Mouse (Mus musculus) urinary bladder, postnatal 4 days (tissue): Measurements from ENCODE around the gene Ulk2.

Source experiments
- DNase-seq, 2 experiments: peaks; one replicate each; pipeline ENCODE4 v3.0.0; 2021 to 2022; ENCODE audit warnings: low spot score in 2 of 2

Ulk2 gene

DNA sequence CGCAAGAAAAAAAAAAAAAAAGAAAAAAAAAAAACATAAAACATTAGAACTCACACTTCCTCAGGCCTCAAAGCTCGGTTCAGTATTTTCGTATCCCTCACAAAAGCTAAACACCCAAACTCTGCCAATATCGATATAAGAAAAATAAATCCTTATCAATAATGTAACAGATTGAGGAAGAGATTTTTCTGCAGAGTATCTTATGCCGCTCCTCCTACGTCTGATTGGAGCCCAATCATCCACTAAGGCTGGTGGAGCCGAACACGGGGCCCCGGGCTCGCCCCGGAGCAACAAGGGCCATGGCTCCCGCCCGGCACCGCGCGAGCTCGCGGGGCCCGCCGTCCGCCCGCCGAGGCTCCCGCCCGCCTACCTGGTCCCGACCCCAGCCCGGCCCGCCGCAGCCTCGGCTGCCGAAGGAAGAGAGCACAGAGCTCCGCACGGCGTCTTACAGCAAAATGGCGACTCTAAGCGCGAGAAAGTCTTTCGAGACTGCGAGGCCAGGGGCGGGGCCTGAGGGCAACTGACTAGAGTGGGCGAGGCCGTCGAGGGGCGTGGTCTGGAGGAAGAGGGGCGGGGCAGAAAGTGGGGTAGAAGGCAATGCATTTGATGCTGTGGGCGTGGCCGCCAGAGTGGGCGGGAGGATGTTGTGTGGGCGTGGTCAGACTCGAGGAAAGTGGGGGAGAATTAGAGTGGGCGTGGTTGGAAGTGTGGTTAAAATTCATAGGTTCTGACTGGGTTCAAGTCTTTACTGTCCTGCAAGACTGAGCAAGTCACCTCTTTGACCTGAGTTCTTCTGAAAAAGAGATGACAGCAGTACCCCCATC lies 93.1 kb downstream of the Ulk2 start, which contains the start of gene Prpsap2:
TSS of gene Prpsap2 (minus strand) at position 505 of the 824 bp plus-strand sequence.
- peak; percentile 99 to 100 for DNase-seq

GRCm38 (mm10) chr11:61760518-61760917 lies 94.4 kb downstream of the Ulk2 start:
- DNase-seq: no peak

DNA sequence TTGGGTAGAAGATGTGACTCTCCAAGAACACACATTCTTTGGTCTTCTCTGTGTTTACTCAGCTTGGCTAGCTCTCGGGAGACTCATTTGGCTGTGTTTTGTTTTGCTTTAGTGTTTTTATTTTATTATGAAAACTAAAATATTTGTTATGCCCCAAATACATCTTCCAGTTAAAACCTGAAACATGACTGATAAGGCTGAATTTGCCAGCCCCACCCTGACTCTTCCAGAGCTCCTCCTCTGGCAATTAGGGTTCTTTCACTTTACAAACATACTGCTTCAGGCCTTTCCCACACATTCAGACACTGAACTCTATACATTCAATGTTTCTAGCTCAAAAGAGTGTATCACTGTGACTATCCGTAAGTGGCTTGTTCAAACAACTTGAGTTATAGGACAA lies 97.7 kb downstream of the Ulk2 start:
- DNase-seq: no peak

DNA sequence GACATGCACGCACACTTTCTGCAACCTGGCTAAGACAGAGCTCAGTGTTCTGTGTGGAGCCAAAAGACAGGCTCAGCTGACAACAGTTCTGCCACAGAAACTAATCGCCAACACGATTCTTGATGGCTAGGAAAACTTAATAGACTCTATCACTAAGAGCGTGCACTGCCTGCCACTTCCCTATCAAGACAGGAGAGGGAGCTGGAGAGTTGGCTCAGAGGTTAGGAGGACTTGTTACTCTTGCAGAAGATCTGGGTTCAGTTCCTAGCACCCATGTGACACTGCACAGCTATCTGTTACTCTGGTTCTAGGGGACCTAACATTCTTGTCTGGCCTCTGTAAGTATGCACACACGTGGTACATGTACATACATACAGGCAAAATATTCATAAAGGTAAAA lies 103.3 kb downstream of the Ulk2 start:
- DNase-seq: no peak

- no peak for DNase-seq
Observed at GRCm38 (mm10) chr11:61747161-61747560, 107.7 kb downstream of the Ulk2 start.

- DNase-seq: no peak
Observed at GRCm38 (mm10) chr11:61745781-61746180, 109.1 kb downstream of the Ulk2 start.

GRCm38 (mm10) chr11:61744460-61744859 lies 110.4 kb downstream of the Ulk2 start:
- no peak for DNase-seq

GRCm38 (mm10) chr11:61743768-61744167 lies 111.1 kb downstream of the Ulk2 start:
- DNase-seq: no peak

GRCm38 (mm10) chr11:61740500-61740899 lies 114.4 kb downstream of the Ulk2 start:
- no peak for DNase-seq

DNA sequence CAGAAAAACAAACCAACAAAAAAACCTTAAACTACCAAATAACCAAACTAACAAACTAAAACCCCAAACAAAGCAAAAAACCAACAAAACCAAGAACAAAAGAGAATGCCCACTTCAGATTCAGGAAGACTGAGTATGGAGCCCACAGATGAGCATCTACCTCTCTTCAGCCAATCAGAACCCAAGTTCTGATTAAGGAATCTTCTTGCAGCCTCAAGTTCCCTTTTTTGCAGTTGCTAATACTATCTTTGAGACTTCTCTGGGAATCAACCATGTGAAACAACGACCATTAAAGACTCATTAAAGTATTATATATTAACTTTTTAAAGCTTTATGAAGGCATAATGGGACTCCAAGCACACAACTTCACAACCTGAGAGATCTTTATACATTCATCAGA lies 117.6 kb downstream of the Ulk2 start:
- no peak for DNase-seq

- DNase-seq: no peak
Observed at GRCm38 (mm10) chr11:61732672-61733071, 122.2 kb downstream of the Ulk2 start.

DNA sequence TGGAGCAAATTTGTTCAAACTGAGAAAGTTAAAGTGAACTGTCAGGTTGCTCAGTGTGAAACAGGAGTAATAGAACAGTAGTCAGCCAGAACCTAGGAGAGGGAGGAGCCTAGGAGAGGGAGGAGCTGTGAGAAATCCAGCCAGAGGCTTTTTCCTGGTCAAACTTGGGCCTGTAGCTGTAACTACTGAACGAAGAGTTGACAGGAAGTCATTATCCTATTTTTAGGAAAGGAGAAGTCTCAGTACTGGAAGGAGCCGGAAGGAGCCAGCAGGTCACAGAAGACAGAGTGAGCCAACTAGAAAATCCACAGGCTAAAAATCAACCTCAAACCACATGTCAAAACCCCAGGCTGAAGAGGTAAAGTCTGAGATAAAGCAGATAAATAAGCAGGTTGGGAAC lies 126.8 kb downstream of the Ulk2 start:
- DNase-seq: no peak
